Mouse (Mus musculus) cerebellum, adult 8-10 months (tissue): Measurements from ENCODE around the gene Stambp.
A peak's percentile ranks its signal among the peaks of the same experiment; 100 is the strongest.
"Not testable (repeated sequence)": the region's sequence is repeated elsewhere in the genome, so short reads cannot be mapped to it uniquely, and the experiment has no call there.

ENCODE experiments used
- DNase-seq: peaks from one replicate; pipeline ENCODE4 v3.0.0; 2022

Stambp gene

DNA sequence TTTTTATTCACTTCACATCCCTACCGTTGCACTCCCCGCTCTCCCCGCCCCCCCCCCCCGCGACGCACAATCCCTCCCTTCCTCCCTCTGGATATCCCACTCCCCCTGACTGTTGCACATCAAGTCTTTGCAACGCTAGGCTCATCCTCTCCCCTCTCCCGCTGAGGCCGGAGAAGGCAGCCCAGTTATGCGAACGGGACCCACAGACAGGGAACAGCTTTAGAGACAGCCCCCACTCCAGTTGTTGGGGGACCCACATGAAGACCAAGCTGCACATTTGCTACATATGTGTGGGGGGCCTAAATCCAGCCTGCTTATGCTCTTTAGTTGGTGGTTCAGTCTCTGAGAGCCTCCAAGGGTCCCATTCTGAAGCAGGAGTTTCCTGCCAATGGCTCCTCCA is at the start of gene Stambp:
Gene Stambp, minus strand, starts transcription at position 59 of the 400 bp plus-strand sequence.
- DNase-seq: peak; percentile 30

DNA sequence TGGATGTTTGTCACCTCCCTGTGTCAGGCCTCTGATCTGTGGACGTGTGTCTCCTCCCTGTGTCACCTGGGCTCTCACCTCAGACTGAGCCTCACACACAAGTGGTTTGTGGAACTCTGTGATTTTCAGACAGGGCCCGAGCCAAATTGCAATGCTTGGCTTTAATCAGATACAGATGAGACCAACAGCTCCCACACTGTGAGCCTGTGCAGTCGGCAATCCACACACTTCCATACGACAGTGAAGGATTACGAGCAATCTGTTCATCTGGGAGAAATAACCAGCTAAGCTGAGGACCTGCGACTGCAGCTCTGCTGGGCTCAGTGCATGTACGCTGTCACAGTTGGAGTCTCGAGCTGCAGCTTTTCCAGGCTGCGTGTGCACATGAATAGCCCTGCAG is 47.4 kb upstream of the Stambp start:
- DNase-seq: no peak

DNA sequence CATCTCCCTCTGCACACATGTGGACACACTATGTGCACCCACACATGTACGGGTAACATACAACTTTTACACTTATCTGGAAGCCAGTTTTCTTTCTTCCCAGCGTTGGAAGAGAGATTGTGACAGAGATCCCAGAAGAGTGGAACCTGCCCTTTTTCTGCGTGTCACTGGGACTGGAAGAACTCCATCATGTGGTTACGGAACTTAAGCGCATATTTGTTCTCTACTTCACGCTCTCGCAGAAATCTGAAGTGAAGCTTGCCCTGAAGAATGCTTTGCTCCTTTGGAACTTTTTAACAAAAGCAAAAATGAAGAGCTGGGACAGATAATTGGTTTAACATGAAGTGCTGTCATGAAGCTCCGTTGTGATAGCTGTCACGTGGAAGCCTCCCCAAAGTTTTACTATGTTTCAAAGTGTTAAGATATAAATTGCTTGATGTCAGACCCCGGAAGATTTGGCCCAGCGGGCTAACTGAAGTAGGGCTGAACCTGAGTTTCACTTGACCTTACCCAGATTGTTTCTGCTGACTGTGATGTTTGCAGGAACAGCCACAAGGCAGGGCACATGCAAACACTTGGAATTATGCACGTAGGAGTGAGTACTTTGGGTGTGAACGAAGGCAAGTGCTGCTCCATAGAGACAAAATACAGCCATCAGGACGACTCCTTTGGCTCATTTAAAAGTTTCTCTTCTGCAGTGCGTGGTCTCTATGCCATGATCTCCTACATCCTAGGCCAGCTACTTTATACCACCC is 45.2 kb upstream of the Stambp start:
- DNase-seq: no peak

GRCm38 (mm10) chr6:83616512-83616911 is 44.0 kb upstream of the Stambp start:
- DNase-seq: no peak

DNA sequence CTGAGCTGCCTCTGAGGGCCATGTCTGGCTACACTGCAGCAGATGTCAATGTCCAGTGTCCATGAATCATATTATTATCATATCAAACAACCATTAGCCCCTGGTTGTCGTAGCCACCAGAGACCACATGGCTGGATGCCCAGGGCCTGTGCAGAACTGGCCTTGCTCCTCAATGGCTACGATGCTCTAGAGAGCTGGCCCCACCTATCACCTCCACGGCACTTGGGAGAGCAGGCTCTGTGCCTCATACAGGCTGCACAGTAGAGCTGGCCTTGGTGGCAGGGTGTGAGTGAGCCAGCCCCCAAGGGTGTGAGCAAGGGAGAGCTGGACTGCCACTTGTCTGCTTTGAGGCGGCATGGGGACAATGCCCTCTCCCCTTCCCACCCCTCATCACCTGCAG is 41.9 kb upstream of the Stambp start:
- DNase-seq: no peak

GRCm38 (mm10) chr6:83612976-83613375 is 40.4 kb upstream of the Stambp start:
- no peak for DNase-seq

- DNase-seq: no peak
These were observed 27.2 kb upstream of the Stambp start for GRCm38 (mm10) chr6:83599636-83600174.

DNA sequence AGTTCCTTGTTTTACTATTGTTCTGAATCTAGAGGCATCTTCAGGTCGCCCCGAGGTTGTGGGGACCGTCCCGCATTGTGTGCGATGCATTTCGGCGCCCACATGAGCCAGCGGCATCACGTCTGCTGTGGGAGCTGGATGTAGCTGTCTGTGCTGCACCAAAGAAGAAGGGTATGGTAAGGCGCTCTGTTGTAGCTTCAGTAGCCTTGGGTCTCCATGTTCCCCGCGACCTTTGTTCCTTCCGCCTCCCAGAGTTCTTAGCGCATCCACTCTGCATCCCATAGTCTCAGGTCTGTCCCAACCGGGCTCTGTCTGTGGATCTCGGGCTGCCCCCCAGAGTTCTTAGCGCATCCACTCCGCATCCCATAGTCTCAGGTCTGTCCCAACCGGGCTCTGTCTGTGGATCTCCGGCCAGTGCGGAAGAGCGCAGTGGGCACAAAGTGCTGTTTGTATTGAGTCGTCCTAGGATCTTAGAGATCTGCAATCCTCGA is 26.6 kb upstream of the Stambp start:
- DNase-seq: no peak

GRCm38 (mm10) chr6:83598646-83599045 is 26.1 kb upstream of the Stambp start:
- DNase-seq: peak; percentile 21

- DNase-seq: no peak
These were observed 25.5 kb upstream of the Stambp start for GRCm38 (mm10) chr6:83597988-83598387.

- no peak for DNase-seq
These were observed 22.5 kb upstream of the Stambp start for GRCm38 (mm10) chr6:83595035-83595434.

DNA sequence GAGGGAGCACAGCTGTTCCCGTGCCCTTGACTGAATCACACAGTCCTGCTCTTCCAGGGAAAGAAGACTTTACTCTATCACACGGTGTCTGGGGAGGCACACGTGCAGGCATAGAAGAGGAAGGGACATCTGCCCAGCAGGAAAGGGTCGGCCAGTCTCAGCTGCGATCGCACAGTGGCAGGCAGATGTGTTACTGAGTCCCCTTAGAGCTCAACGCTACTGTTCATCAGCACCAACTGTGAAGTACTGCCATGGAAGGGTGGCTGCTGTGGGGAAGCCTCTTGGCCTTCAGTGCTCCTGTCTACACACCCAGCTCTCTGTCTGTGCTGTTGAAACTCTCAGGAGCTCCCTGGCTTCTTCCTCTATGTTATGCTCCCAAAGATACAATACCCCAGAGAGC is 21.4 kb upstream of the Stambp start:
- no peak for DNase-seq

- no peak for DNase-seq
These were observed 19.5 kb upstream of the Stambp start for GRCm38 (mm10) chr6:83592051-83592450.

- no peak for DNase-seq
These were observed 17.8 kb upstream of the Stambp start for GRCm38 (mm10) chr6:83590301-83590700.

DNA sequence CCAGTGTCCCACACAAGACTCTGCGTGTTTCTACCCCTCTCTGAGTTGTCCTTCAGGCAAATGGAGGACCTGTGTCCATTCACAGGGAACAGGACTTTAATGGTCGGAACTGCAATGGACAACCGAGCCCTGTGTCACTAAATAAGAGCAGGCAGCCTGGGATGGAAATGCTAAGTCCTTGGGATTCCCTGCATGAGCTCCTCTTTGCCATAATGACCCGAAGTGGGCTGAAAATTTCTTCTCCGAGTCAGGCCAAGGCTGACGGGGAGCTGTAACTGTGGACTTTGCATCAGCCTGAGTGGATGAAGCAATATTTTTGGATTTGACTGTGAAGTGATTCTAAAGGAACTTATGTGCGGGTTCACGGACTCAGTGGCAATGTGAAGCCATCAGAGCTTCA is 14.7 kb upstream of the Stambp start:
- DNase-seq: not testable (repeated sequence)

DNA sequence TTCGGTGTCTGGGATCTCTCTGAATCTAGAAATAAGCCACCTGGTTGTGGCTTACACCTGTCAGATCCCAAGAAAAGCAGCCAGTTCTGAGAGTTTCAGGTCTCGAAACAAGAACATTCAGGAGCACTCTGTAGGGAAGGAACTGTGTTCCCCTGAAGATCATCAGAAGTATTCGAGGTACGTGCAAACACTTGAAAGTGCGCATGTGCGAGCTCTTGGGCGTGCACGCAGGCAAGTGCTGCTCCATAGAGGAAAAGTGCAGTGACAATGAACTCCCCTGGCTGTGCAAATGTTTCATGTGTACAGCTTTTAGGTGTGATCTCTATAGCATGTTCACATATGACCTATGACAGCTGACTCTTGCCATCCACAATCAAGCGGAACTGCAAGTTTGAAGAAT is 12.8 kb upstream of the Stambp start:
- not testable (repeated sequence) for DNase-seq

GRCm38 (mm10) chr6:83583591-83583990 is 11.1 kb upstream of the Stambp start:
- no peak for DNase-seq

DNA sequence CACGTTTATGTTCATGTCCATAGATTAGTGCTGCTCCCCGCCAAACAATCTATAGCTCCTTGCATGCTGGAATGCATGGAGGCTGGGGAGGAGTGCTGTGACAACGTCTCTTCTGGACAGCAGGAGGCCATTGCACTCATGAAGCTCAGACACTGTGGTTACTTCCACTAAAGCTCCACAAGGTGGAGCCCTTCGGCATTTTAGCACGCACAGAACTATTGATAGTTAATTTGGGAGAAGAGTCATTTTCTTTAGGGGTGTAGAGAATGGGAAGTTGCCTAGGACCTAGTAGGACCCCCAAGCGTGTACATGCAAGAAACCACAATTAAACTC is 10.4 kb upstream of the Stambp start:
- no peak for DNase-seq

GRCm38 (mm10) chr6:83582135-83582937 is 9.8 kb upstream of the Stambp start:
- no peak for DNase-seq

- no peak for DNase-seq
These were observed 5.0 kb upstream of the Stambp start for GRCm38 (mm10) chr6:83577534-83577933.

DNA sequence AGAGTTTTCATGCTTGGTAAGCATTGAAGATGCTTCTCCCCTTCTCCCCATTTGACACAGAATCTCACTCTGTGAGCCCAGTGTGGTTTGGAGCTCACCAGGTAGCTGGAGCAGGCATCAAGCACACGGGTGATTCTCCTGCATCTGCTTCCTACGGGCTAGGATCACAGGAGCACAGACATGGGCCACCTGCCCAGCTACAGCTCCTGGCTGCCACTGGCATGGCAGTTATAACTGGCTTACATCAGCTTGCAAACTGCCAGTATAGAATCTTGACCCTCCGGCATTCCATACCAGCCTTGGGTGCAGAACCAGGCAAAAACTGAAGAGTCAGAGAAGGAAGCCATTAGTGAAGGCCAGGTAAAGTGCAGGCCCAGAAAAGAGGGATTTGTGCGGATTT is 3.1 kb upstream of the Stambp start:
- DNase-seq: no peak

DNA sequence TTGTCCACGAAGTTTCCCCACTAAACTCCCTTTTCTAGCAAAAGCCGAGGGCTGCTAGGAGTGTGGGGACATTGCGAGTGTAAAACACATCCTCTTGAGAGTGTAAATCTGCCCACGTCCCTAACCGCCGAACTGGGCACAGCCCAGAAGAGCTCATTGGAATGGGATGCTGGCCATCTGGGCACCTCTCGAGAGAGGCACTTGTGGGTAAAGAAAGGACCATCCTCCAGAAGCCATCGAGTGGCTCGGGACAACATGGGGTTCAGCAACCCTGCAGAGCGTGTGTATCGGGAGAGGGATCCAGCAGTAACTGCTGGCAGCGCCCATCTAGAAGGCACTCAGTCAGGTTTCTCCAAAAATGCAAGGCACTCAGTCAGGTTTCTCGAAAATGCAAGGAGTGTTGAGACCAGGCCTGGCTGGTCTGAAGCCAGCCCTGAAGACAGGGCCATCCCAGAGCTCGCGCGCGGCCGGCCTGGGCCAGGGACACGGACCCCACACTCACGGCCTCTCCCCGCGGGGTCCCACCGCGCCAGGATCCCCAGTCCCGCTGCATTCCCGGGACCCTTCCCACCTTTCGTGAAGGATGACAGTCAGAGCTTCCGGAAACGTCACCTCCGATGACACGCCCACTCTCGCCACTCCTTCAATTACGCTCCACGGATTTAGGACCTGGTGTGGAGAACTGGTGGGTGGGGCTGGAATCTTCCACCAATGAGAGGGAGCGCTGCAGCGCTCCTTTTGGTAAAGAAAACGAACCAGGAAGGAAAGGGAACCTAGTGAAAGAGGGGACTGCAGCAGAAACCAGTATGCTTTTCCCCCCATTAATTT is 475 bp downstream of the Stambp start:
- peak; percentile 86 for DNase-seq
